Mouse (Mus musculus): ENCODE results near the gene Spata17. TPM values are rescaled to one million over a fixed set of nuclear protein-coding genes. Genes with fewer than 3 reads are reported as not detected.

Gene Spata17
- polyA plus RNA-seq, 1 experiment from 2014 or later = 3.9 TPM

DNA sequence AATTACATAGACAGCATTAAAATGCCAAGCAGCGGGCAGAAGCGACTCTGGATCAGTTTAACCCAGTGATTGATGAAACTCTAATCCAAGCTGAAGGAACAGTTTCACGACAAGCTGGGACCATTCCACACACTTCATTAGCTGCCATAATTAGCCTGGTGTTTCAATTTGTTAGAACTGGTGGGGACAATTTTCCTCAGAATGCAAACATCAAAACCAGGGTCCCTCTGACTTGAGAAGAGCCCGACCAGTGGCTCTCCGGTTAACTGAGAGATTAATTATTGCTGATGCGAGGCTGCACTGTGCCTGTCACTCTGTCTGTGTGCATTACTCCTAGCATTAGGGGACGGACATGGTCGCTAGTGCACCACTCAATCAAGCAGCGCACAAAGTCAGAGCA is 137.9 kb downstream of the Spata17 start:
- H3K4me1 ChIP-seq = no peaks in the 10 kb centered on the region
- no peak for ATAC-seq (ENCODE audit: insufficient number of reproducible peaks, low FRiP score, low TSS enrichment, low read depth)
- H3K27ac ChIP-seq (replicated peaks) = no peak overlapping the region
- no peaks in the 10 kb centered on the region for H3K36me3 ChIP-seq
- WGBS = 58% methylated on average over 9 of the region's 9 CpGs
- no peak overlapping the region for H3K4me2 ChIP-seq (replicated peaks)
- H3K4me3 ChIP-seq (replicated peaks) = no peak overlapping the region
- no peak overlapping the region for H3K9ac ChIP-seq
- H3K9me3 ChIP-seq (replicated peaks) = no peaks in the 10 kb centered on the region; the same call in 1 of the 2 replicates
- H3K27me3 ChIP-seq = no peaks in the 10 kb centered on the region

DNA sequence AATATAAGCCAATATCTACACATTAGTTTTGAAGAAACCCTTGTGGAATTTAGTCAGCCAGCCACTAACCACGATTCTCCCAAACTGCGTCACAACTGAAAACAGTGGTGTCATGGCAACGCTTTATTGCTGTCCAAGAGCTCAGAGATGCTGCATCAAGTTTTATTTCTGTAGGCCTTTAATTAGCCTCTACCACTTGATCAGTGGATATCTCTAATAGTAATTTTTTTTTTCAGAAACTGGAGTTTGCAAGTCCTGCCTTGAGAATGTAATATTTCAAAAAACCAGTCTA is 138.3 kb downstream of the Spata17 start:
- no peak overlapping the region for H3K4me2 ChIP-seq (replicated peaks)
- H3K36me3 ChIP-seq = no peaks in the 10 kb centered on the region
- H3K9ac ChIP-seq = no peak overlapping the region
- no peaks in the 10 kb centered on the region for H3K4me1 ChIP-seq
- H3K4me3 ChIP-seq (replicated peaks) = no peak overlapping the region
- WGBS = 66% methylated on average over 3 of the region's 3 CpGs
- no peaks in the 10 kb centered on the region for H3K27me3 ChIP-seq
- H3K9me3 ChIP-seq (replicated peaks) = no peaks in the 10 kb centered on the region; the same call in 1 of the 2 replicates
- no peak overlapping the region for H3K27ac ChIP-seq (replicated peaks)
- no peak for ATAC-seq (ENCODE audit: insufficient number of reproducible peaks, low FRiP score, low TSS enrichment, low read depth)

DNA sequence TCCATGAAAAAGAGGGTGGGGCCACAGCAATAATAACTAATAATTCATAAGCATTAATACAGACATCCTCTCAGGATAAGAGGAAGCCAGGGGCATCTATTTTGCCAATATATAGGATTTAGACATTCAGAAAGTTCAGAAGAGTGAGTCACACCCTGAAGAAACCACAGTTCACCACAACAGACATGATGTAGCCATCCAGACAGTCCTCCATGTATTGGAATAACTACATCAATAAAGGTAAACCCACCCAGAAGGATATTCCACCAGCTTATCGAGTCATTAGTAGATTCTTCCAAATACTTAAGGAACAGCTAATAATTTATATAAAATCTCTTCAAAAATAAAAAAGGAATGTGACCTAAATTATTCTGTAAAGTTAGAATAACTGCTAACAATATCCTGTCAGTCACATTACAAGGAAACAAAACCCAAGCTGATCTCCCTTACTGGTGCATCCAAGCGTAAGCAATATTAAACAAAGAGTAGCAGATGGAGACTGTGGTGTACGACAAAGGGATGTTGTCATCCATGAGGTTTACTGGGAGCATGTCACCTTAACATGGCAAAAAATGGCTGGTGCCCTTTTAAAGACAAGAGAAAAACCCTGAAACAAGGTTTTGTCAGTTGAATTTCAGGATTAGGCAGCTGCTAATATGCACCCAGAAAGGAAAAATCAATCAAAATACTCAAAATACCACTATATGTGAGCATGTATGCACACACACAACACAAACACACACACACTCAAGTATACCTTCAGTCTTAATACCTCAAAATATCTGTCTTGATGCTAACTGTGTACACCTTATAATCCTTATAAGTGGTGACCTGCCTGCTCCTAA is 138.8 kb downstream of the Spata17 start:
- H3K27me3 ChIP-seq = no peaks in the 10 kb centered on the region
- H3K4me2 ChIP-seq (replicated peaks) = no peak overlapping the region
- no peak overlapping the region for H3K4me3 ChIP-seq (replicated peaks)
- H3K9me3 ChIP-seq (replicated peaks) = no peaks in the 10 kb centered on the region; the same call in 1 of the 2 replicates
- H3K9ac ChIP-seq = no peak overlapping the region
- H3K36me3 ChIP-seq = no peaks in the 10 kb centered on the region
- ATAC-seq (ENCODE audit: insufficient number of reproducible peaks, low FRiP score, low TSS enrichment, low read depth) = no peak
- 74% methylated on average over 3 of the region's 3 CpGs for WGBS
- H3K4me1 ChIP-seq = no peaks in the 10 kb centered on the region
- H3K27ac ChIP-seq (replicated peaks) = no peak overlapping the region

DNA sequence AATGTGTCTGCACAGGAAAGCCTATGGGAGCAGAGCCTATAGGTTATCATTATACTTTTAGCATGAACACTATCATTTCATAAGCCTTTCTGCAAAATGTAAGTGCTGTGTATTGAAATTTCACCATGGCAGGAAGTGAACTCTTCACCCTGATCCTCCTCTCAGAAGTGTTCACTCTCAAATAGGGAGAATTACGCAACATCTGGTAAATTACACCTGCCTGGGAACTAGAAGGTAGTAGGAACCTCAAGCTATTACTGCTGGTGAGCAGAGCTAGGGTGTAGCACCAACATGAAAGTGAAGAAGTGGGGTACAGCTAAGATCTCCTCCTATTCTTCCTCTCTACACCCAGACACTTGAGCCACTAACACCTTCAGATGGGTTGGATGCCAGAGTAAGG is 155.4 kb downstream of the Spata17 start:
- H3K4me3 ChIP-seq (replicated peaks) = no peak overlapping the region
- H3K36me3 ChIP-seq = no peaks in the 10 kb centered on the region
- no peak overlapping the region for H3K4me2 ChIP-seq (replicated peaks)
- ATAC-seq (ENCODE audit: insufficient number of reproducible peaks, low FRiP score, low TSS enrichment, low read depth) = no peak
- H3K27ac ChIP-seq (replicated peaks) = no peak overlapping the region
- no peaks in the 10 kb centered on the region for H3K9me3 ChIP-seq (replicated peaks)
- no peak overlapping the region for H3K9ac ChIP-seq
- 86% methylated on average over 1 of the region's 1 CpGs for WGBS
- H3K27me3 ChIP-seq = no peaks in the 10 kb centered on the region
- no peaks in the 10 kb centered on the region for H3K4me1 ChIP-seq

DNA sequence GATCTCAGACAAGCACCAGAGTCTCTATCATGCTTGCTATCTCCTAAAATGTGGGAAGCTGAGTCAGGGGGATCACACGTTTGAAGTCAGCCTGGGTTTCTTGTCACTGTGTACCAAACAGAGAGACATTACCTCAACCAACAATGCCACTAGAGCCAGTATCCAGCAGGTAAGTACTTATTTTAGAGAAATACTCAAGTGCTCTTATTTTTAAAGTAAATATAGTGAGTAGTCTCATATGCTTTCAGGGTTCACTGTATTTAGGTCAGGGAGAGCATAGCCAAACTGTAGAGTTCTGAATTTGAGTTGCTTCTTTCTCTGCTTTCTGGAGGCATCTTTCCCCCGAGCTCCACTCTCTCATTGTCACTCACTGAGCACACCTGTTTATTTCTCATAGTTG is 160.9 kb downstream of the Spata17 start:
- H3K4me1 ChIP-seq = no peaks in the 10 kb centered on the region
- ATAC-seq (ENCODE audit: insufficient number of reproducible peaks, low FRiP score, low TSS enrichment, low read depth) = no peak

DNA sequence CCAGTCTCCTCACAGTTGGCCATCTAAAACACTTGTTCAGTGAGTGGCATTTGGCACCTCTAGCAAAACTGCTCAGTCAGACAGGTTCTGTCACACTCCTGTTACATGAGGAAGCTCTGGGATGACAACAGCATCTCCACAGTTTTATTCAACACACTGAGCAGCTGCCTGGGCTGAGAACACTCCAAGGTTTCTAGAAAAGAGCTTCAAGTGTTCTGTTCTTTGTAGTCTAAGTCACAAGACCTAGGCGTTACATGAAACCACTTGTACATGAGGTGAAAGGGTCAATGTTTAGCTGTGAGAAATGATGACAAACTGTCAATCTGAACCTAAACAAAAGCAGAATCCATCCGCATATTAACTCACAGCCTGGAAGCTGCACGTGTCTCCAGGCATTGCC is 161.4 kb downstream of the Spata17 start:
- Histone ChIP-seq H3K9ac (no peak overlapping the region), H3K9me3 (replicated peaks) (no peaks in the 10 kb centered on the region), H3K27ac (replicated peaks) (no peak overlapping the region), H3K4me2 (replicated peaks) (no peak overlapping the region), H3K36me3 (no peaks in the 10 kb centered on the region), H3K4me3 (replicated peaks) (no peak overlapping the region), H3K4me1 (no peaks in the 10 kb centered on the region), H3K27me3 (no peaks in the 10 kb centered on the region)
- 74% methylated on average over 3 of the region's 3 CpGs for WGBS
- no peak for ATAC-seq (ENCODE audit: insufficient number of reproducible peaks, low FRiP score, low TSS enrichment, low read depth)

More for the DNA sequence above, 160.9 kb downstream of the Spata17 start:
- WGBS = 88% methylated on average over 2 of the region's 2 CpGs
- H3K4me3 ChIP-seq (replicated peaks) = no peak overlapping the region
- no peaks in the 10 kb centered on the region for H3K36me3 ChIP-seq
- H3K27ac ChIP-seq (replicated peaks) = no peak overlapping the region
- H3K4me2 ChIP-seq (replicated peaks) = no peak overlapping the region
- no peaks in the 10 kb centered on the region for H3K27me3 ChIP-seq
- no peak overlapping the region for H3K9ac ChIP-seq
- H3K9me3 ChIP-seq (replicated peaks) = no peaks in the 10 kb centered on the region

DNA sequence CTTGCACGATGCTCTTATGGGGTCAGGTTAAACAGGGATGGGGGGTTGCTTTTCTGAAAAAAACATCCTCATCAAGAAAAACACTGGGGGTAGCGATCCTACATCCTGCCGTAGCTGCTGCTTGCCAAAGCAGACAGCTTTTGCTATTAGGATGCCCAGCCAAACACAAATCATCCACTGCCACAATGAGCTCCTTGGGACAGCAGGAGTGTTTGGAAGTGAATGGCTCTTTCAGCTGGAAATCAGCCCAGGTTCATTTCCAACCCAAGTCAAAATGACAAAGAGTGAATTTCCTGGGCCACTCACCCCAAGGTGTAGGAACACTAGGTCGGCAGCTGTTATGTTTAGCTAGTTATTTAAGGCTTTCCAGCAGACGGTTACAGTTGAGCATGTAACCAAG is 162.7 kb downstream of the Spata17 start:
- no peak overlapping the region for H3K27ac ChIP-seq (replicated peaks)
- no peak for ATAC-seq (ENCODE audit: insufficient number of reproducible peaks, low FRiP score, low TSS enrichment, low read depth)
- WGBS = 68% methylated on average over 5 of the region's 5 CpGs
- H3K36me3 ChIP-seq = no peaks in the 10 kb centered on the region
- no peak overlapping the region for H3K9ac ChIP-seq
- H3K4me3 ChIP-seq (replicated peaks) = no peak overlapping the region
- H3K9me3 ChIP-seq (replicated peaks) = no peaks in the 10 kb centered on the region
- H3K4me2 ChIP-seq (replicated peaks) = no peak overlapping the region
- H3K27me3 ChIP-seq = no peaks in the 10 kb centered on the region
- H3K4me1 ChIP-seq = no peaks in the 10 kb centered on the region

DNA sequence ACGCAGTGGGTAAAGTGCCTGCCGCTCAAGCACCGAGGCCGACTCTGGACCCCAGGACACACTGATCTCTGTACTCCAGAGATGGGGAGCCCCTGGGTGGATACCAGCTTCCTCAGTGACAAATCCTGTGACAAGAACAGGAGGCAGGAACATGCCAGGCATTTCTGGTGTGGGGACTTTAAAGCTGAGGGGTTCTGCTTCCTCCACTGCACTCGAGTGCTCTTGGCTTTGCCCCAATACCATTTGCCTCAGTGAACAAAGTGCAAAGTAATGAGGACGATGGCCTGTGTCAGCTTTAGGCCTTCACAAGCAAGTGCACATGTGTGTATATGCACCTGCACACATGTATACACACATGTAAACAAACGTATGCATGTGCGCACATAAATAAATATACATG is 164.0 kb downstream of the Spata17 start:
- Histone ChIP-seq H3K36me3 (no peaks in the 10 kb centered on the region), H3K9ac (no peak overlapping the region), H3K4me3 (replicated peaks) (no peak overlapping the region), H3K27me3 (no peaks in the 10 kb centered on the region), H3K9me3 (replicated peaks) (no peaks in the 10 kb centered on the region), H3K4me2 (replicated peaks) (no peak overlapping the region), H3K27ac (replicated peaks) (no peak overlapping the region), H3K4me1 (no peaks in the 10 kb centered on the region)
- no peak for ATAC-seq (ENCODE audit: insufficient number of reproducible peaks, low FRiP score, low TSS enrichment, low read depth)
- 89% methylated on average over 8 of the region's 8 CpGs for WGBS

DNA sequence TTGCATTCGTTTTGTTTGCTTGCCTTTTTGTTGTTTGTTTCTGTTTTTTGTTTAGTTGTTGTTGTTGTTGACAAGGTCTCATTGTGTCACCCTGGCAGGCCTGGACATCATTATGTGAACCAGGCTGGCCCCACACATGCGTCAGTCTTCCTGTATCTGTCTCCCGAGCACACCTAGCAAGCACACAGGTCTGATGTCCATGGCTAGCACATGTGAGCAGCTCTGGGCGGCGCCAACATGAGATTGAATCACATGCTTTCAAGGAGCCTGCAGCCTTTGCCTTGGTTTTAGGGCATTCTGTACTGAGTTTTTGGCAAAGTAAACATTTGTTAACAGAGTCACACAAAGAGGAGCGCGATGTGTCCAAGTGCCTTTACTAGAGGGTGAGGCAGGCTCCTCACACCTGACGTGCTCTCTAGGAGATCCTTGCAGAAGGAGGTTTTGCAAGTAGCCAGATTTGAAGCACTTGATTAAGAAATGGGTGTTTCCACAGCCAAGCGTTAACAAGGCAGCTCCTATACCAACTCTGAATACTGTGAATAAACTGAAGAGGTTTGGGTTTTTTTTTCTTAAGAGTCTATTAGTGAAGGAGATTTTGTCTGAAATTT is 166.5 kb downstream of the Spata17 start:
- no peak overlapping the region for H3K9ac ChIP-seq
- no peak overlapping the region for H3K4me3 ChIP-seq (replicated peaks)
- H3K27ac ChIP-seq (replicated peaks) = no peak overlapping the region
- no peaks in the 10 kb centered on the region for H3K9me3 ChIP-seq (replicated peaks)
- H3K36me3 ChIP-seq = no peaks in the 10 kb centered on the region
- 87% methylated on average over 9 of the region's 9 CpGs for WGBS
- no peaks in the 10 kb centered on the region for H3K4me1 ChIP-seq
- no peak overlapping the region for H3K4me2 ChIP-seq (replicated peaks)
- no peak for ATAC-seq (ENCODE audit: insufficient number of reproducible peaks, low FRiP score, low TSS enrichment, low read depth)
- no peaks in the 10 kb centered on the region for H3K27me3 ChIP-seq

DNA sequence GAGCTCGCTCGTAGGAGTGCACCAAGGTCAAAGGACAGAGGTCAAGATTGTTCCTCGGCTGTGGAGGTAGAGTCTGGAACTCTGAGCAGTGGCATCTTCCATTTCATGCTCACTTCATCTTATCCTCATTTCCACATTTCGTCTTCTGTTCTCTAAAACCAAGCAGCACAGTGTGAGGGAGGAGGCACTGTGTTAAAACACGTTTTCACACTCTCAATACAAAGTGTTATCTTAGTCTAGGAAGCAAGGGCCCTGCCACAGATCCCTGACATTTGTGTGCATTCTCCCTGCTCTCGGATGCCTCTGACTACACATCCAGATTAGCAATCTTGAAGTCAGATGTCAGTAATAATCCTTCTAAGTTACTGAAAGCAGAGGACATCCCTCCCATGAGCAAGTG is 170.5 kb downstream of the Spata17 start:
- Histone ChIP-seq H3K9me3 (replicated peaks) (no peaks in the 10 kb centered on the region), H3K27ac (replicated peaks) (no peak overlapping the region), H3K9ac (no peak overlapping the region), H3K4me3 (replicated peaks) (no peak overlapping the region), H3K36me3 (no peaks in the 10 kb centered on the region), H3K4me1 (no peaks in the 10 kb centered on the region), H3K4me2 (replicated peaks) (no peak overlapping the region), H3K27me3 (no peaks in the 10 kb centered on the region)
- ATAC-seq (ENCODE audit: insufficient number of reproducible peaks, low FRiP score, low TSS enrichment, low read depth) = no peak
- WGBS = 52% methylated on average over 6 of the region's 6 CpGs

DNA sequence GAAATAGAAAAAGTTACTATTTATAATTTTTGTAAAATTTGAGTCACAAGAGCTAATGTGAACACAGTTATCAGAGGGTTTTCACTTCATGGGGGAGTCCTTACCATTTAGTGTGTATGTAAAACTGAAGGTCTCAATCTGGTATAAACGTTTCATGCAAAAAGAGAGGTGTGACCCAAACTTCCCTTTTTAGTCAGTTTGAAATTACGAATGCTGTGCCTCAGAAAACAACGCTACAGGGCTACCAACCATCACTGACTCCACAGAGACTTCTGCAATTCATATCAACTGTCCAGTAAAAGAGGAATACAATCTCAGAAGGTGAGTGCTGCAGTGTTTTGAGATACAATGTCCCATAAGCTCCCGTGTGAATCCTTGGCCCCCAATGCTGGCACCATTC is 175.5 kb downstream of the Spata17 start:
- H3K4me2 ChIP-seq (replicated peaks) = no peak overlapping the region
- no peaks in the 10 kb centered on the region for H3K9me3 ChIP-seq (replicated peaks)
- ATAC-seq (ENCODE audit: insufficient number of reproducible peaks, low FRiP score, low TSS enrichment, low read depth) = no peak
- no peaks in the 10 kb centered on the region for H3K27me3 ChIP-seq
- no peak overlapping the region for H3K27ac ChIP-seq (replicated peaks)
- H3K36me3 ChIP-seq = no peaks in the 10 kb centered on the region
- no peak overlapping the region for H3K4me3 ChIP-seq (replicated peaks)
- 80% methylated on average over 4 of the region's 4 CpGs for WGBS
- H3K4me1 ChIP-seq = no peaks in the 10 kb centered on the region
- H3K9ac ChIP-seq = no peak overlapping the region

DNA sequence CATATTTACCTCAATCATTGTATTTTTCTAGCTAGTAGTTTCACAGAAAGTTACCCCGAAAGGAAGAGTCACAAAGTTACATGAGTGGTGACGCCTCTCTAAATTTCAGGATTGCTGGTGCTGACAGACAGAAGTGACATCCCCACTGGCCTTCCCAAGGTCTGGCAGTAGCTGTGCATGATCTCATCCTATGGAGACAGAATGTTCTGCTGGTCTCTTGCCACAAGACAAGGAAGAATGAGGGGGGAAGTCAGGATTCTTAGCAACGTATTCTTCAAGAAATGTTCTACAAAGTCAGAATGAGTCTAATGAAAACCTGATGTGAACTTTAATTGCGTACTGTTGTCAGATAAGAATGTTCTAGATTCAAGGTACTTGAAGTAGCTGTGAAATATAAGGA is 179.5 kb downstream of the Spata17 start:
- Histone ChIP-seq H3K27me3 (no peaks in the 10 kb centered on the region), H3K27ac (replicated peaks) (no peak overlapping the region), H3K4me3 (replicated peaks) (no peak overlapping the region), H3K9me3 (replicated peaks) (no peaks in the 10 kb centered on the region), H3K4me1 (no peaks in the 10 kb centered on the region), H3K4me2 (replicated peaks) (no peak overlapping the region), H3K9ac (no peak overlapping the region), H3K36me3 (no peaks in the 10 kb centered on the region)
- no peak for ATAC-seq (ENCODE audit: insufficient number of reproducible peaks, low FRiP score, low TSS enrichment, low read depth)
- WGBS = 76% methylated on average over 4 of the region's 4 CpGs
